Mouse (Mus musculus) midbrain, embryonic 15.5 days (tissue): ENCODE measurements around the gene Elf4. TPM values are rescaled to one million over a fixed set of nuclear protein-coding genes. Genes with fewer than 3 reads are reported as not detected.

Source experiments
- ATAC-seq: fragments of 200-750 bp; cut with Nextera tagmentation; replicated peaks from 2 replicates; pipeline ENCODE4 v1.8.0; 2017; ENCODE audit warnings: moderate TSS enrichment
- H3K27ac ChIP-seq: fragments of 300-500 bp; sonication (generic); 2 replicates; pipeline ENCODE4 v1.5.1; 2015; ENCODE audit warnings: mild to moderate bottlenecking, inconsistent platforms
- H3K27me3 ChIP-seq: fragments of 300-500 bp; sonication (generic); replicated peaks from 2 replicates; pipeline ENCODE4 v1.6.1; 2015; ENCODE audit warnings: inconsistent platforms
- H3K36me3 ChIP-seq: fragments of 300-500 bp; sonication (generic); replicated peaks from 2 replicates; pipeline ENCODE4 v1.6.1; 2015; ENCODE audit warnings: inconsistent platforms
- H3K4me1 ChIP-seq: fragments of 300-500 bp; sonication (generic); 2 replicates; pipeline ENCODE4 v1.6.1; 2015; ENCODE audit warnings: inconsistent platforms
- H3K4me2 ChIP-seq: fragments of 300-500 bp; sonication (generic); 2 replicates; pipeline ENCODE4 v1.6.1; 2015; ENCODE audit warnings: inconsistent platforms, mild to moderate bottlenecking, moderate library complexity
- H3K4me3 ChIP-seq: fragments of 300-500 bp; sonication (generic); 2 replicates; pipeline ENCODE4 v1.5.1; 2015; ENCODE audit warnings: mild to moderate bottlenecking, inconsistent platforms
- H3K9ac ChIP-seq: fragments of 300-500 bp; sonication (generic); 2 replicates; pipeline ENCODE4 v1.6.1; 2015; ENCODE audit warnings: mild to moderate bottlenecking, inconsistent platforms
- H3K9me3 ChIP-seq: fragments of 300-500 bp; sonication (generic); 2 replicates; pipeline ENCODE4 v1.6.1; 2016; ENCODE audit warnings: inconsistent platforms
- WGBS: fragments of 180-500 bp; shearing (Covaris S2); methylation state at CpG from one replicate; pipeline ENCODE4 v1.1.7; 2015; ENCODE audit warnings: mixed read lengths; 5-methylcytosine and 5-hydroxymethylcytosine counted together
- polyA plus RNA-seq: library from polyadenylated mRNA; unstranded; fragments of >200 nt; fragmentation: Nextera tagmentation; extraction: Ambion mirVana; gene quantifications from 2 replicates; pipeline ENCODE4 v1.2.1, GENCODE M21; 2015

Elf4 gene
- polyA plus RNA-seq, 1 experiment from 2014 or later = 0.50 TPM

DNA sequence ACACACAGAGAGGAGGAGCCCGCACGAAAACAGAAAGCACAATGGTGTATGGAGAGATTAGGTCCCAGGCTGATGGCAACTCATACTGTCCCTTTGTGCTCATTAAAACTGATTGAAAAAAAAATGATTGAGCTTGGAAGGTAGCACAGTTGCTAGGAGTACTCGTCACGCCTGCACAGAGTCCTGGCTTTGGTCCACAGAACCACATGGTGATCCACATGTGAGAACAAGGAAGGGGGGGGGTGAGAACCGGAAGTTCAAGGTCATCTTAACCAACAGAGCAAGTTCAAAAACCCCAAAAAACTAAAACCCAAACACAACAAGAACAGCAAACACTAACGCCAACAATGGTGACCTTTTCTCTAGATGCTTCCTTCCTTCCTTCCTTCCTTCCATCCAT lies 50.3 kb downstream of the Elf4 start:
- WGBS = 82% methylated on average over 6 of the region's 6 CpGs
- no peak overlapping the region for H3K4me2 ChIP-seq
- no peak overlapping the region for H3K27ac ChIP-seq
- H3K9me3 ChIP-seq = no peaks in the 10 kb centered on the region
- no peaks in the 10 kb centered on the region for H3K36me3 ChIP-seq
- no peaks in the 10 kb centered on the region for H3K4me1 ChIP-seq
- no peak overlapping the region for H3K4me3 ChIP-seq
- ATAC-seq = no peak
- H3K9ac ChIP-seq = no peak overlapping the region
- H3K27me3 ChIP-seq = no peaks in the 10 kb centered on the region

DNA sequence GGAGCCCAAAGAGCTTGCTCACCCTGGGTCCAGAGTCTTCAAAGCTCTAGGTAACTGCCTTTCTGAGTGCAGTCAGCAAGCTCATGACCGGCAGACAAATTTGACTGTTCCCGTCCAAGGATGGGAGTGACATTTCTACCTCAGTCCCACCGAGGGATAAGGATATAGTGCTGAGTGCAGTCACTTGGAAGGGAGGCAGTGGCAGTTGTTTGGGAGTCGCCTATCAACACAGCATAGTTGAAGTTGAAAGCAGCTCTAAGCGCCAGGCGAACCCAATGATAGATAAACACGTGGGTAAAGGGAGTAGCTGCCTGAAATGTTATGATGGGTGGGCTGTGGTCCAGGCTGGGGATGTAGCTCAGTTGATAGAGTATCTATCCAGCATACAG lies 52.5 kb downstream of the Elf4 start:
- H3K27me3 ChIP-seq = no peaks in the 10 kb centered on the region
- H3K4me3 ChIP-seq = peak overlapping the region; percentile 43
- no peak overlapping the region for H3K27ac ChIP-seq
- ATAC-seq = peak; percentile 29
- H3K36me3 ChIP-seq = no peaks in the 10 kb centered on the region
- H3K9ac ChIP-seq = no peak overlapping the region
- H3K4me2 ChIP-seq = peak overlapping the region; percentile 53
- no peaks in the 10 kb centered on the region for H3K4me1 ChIP-seq
- H3K9me3 ChIP-seq = no peaks in the 10 kb centered on the region
- 28% methylated on average over 7 of the region's 7 CpGs for WGBS

DNA sequence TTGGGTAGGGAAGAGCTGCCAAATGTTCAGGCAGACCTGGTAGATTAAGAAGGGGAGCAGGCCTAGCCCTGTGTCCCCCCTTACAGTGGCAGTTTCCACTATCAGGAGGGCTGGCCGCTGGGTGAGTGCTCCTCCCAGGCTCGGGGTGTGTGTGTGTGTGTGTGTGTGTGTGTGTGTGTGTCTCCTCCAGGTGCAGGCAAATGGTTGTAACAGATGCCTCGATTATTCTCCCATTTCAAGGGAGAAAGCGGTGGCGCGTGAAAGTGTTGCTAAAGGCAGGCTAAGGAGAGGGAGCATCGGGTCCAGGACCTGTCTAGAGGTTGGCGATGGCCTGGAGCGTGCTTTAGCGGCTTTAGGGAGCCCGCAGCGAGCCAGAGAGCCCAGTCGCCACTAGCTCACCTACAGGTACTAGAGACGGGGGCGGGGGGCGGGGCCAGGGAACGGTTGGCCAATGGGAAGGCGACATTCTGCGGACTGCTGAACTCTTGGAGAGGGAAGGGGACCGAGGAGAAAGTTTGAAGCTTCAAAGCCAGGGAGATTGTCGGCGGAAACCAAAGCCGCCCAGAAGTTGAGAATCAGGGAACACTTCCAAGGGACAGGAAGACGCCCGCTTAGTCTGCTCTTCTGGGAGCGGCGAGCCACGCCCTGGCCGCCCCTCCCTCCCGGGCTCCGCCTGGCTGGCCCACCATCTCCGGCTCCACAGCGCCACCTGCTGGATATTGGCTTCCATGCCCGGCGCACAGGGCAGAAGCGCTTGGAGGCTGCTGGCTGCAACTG lies 53.1 kb downstream of the Elf4 start:
- Histone ChIP-seq H3K9ac (no peak overlapping the region; the same call in 1 of the 2 replicates), H3K4me3 (peak overlapping the region; percentile 43), H3K4me2 (peak overlapping the region; percentile 53), H3K27ac (no peak overlapping the region), H3K9me3 (no peaks in the 10 kb centered on the region), H3K36me3 (no peaks in the 10 kb centered on the region), H3K4me1 (no peaks in the 10 kb centered on the region), H3K27me3 (no peaks in the 10 kb centered on the region)
- ATAC-seq = peak; percentile 90
- WGBS = 26% methylated on average over 33 of the region's 36 CpGs

DNA sequence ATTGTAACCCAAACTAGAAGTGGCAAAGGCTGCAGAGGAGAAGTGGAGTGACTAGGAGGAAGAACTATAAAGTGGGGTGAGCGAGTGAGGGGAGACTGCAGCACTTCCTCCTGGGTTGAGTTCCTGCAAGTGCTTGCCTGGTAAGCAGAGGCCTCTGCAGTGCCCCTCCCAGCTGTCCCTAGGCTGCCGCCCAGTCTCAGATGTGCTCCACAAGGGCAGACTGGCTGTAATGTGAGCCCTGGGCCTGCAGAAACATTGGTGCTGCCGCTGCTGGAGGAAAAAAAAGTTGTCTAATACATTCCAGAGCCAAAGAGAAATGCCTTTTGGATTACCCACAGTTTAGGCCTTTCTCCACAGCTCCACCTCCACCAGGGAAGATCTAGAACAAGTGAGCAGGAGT lies 57.8 kb downstream of the Elf4 start:
- H3K9me3 ChIP-seq = no peaks in the 10 kb centered on the region
- no peaks in the 10 kb centered on the region for H3K4me1 ChIP-seq
- WGBS = 69% methylated on average over 3 of the region's 3 CpGs
- no peak overlapping the region for H3K27ac ChIP-seq
- ATAC-seq = no peak
- no peak overlapping the region for H3K4me2 ChIP-seq
- no peak overlapping the region for H3K4me3 ChIP-seq
- no peaks in the 10 kb centered on the region for H3K27me3 ChIP-seq
- H3K9ac ChIP-seq = no peak overlapping the region
- H3K36me3 ChIP-seq = peaks cover 12% of the 10 kb centered on the region; the same call in 1 of the 2 replicates

GRCm38 (mm10) chrX:48399994-48400393 lies 62.9 kb downstream of the Elf4 start:
- WGBS = 80% methylated on average over 4 of the region's 4 CpGs
- H3K9ac ChIP-seq = no peak overlapping the region
- no peaks in the 10 kb centered on the region for H3K4me1 ChIP-seq
- H3K27ac ChIP-seq = no peak overlapping the region
- no peaks in the 10 kb centered on the region for H3K9me3 ChIP-seq
- ATAC-seq = no peak
- peaks cover 14% of the 10 kb centered on the region; the same call in 1 of the 2 replicates for H3K36me3 ChIP-seq
- no peak overlapping the region for H3K4me2 ChIP-seq
- no peaks in the 10 kb centered on the region for H3K27me3 ChIP-seq
- H3K4me3 ChIP-seq = no peak overlapping the region

- WGBS = 90% methylated on average over 6 of the region's 6 CpGs
- no peak overlapping the region for H3K9ac ChIP-seq
- peaks cover 8% of the 10 kb centered on the region; the same call in 1 of the 2 replicates for H3K36me3 ChIP-seq
- no peaks in the 10 kb centered on the region for H3K27me3 ChIP-seq
- no peaks in the 10 kb centered on the region for H3K4me1 ChIP-seq
- no peaks in the 10 kb centered on the region for H3K9me3 ChIP-seq
- H3K4me2 ChIP-seq = no peak overlapping the region
- no peak for ATAC-seq
- no peak overlapping the region for H3K27ac ChIP-seq
- no peak overlapping the region for H3K4me3 ChIP-seq
Measured at GRCm38 (mm10) chrX:48389380-48389779, 73.6 kb downstream of the Elf4 start.

DNA sequence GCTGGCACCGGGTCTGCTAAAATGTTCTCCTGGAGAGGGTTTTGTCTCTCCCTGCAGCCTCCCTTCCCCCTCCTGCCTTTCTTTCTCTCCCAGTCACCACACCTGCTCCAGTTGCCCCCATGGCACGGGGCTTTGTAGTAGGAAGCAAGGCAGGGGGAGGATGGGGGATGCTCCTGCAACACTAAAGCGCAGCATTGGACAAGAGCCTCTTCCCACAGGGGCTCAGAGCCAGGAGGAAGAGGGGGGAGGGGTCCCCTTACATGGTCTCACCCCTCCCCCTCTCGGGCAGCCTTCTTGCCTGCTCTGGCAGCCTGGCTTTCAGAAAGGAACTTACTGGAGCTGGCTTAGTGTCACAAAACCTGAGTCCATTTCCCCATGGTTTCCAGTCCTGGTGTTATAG lies 77.0 kb downstream of the Elf4 start:
- Histone ChIP-seq H3K9me3 (no peaks in the 10 kb centered on the region), H3K9ac (no peak overlapping the region), H3K4me3 (no peak overlapping the region), H3K36me3 (peaks cover 5% of the 10 kb centered on the region; the same call in 1 of the 2 replicates), H3K27ac (no peak overlapping the region), H3K4me1 (no peaks in the 10 kb centered on the region), H3K4me2 (no peak overlapping the region), H3K27me3 (no peaks in the 10 kb centered on the region)
- peak; percentile 52; the same call in 1 of the 2 replicates for ATAC-seq
- 37% methylated on average over 4 of the region's 4 CpGs for WGBS

- 47% methylated on average over 7 of the region's 7 CpGs for WGBS
- ATAC-seq = no peak
- Histone ChIP-seq H3K27ac (no peak overlapping the region), H3K27me3 (no peaks in the 10 kb centered on the region), H3K36me3 (no peaks in the 10 kb centered on the region; the same call in 1 of the 2 replicates), H3K9ac (no peak overlapping the region), H3K4me2 (no peak overlapping the region), H3K4me3 (no peak overlapping the region), H3K9me3 (no peaks in the 10 kb centered on the region), H3K4me1 (no peaks in the 10 kb centered on the region)
Measured at GRCm38 (mm10) chrX:48383643-48384042, 79.3 kb downstream of the Elf4 start.

DNA sequence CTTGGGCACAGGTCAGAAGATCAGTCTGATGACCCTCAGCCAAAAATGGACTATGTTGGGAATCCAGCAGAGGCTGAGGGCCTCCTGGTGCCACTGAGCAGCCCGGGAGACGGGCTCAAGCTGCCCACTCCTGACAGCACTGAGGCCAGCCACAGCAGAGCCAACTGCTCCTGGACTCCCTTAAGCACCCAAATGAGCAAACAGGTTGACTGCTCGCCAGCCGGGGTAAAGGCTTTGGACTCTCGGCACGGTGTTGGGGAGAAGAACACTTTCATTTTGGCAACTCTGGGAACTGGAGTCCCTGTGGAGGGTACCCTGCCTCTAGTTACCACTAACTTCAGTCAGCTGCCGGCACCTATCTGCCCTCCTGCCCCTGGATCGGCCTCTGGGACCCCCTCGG lies 95.1 kb downstream of the Elf4 start:
- H3K9me3 ChIP-seq = no peaks in the 10 kb centered on the region

GRCm38 (mm10) chrX:48365836-48366577 lies 96.9 kb downstream of the Elf4 start:
- Histone ChIP-seq H3K27ac (no peak overlapping the region), H3K4me2 (no peak overlapping the region), H3K9me3 (no peaks in the 10 kb centered on the region), H3K9ac (no peak overlapping the region), H3K4me1 (no peaks in the 10 kb centered on the region), H3K4me3 (no peak overlapping the region), H3K36me3 (no peaks in the 10 kb centered on the region), H3K27me3 (no peaks in the 10 kb centered on the region)
- no peak; the same call in 1 of the 2 replicates for ATAC-seq
- 37% methylated on average over 15 of the region's 15 CpGs for WGBS

More for the DNA sequence above, 95.1 kb downstream of the Elf4 start:
- no peaks in the 10 kb centered on the region for H3K4me1 ChIP-seq
- H3K27ac ChIP-seq = no peak overlapping the region
- no peaks in the 10 kb centered on the region for H3K36me3 ChIP-seq
- H3K4me3 ChIP-seq = no peak overlapping the region
- 94% methylated on average over 9 of the region's 9 CpGs for WGBS
- H3K4me2 ChIP-seq = no peak overlapping the region
- H3K27me3 ChIP-seq = no peaks in the 10 kb centered on the region
- no peak overlapping the region for H3K9ac ChIP-seq
- ATAC-seq = no peak
